Mouse (Mus musculus) gastrocnemius, adult 8-10 months (tissue): ENCODE data around the gene Mettl23. TPM values are rescaled to one million over a fixed set of nuclear protein-coding genes. Genes with fewer than 3 reads are reported as not detected.
A peak's percentile ranks its signal among the peaks of the same experiment; 100 is the strongest.
"Not testable (repeated sequence)": the region's sequence is repeated elsewhere in the genome, so short reads cannot be mapped to it uniquely, and the experiment has no call there.

Experiments
- DNase-seq, 2 experiments: peaks; one replicate each; pipeline ENCODE4 v3.0.0; 2022; ENCODE audit warnings: low spot score in 2 of 2
- total RNA-seq, 4 experiments: library from RNA; stranded (reverse); gene quantifications; 2 replicates each; pipeline ENCODE4 v1.2.4; 2022

The Mettl23 gene
- total RNA-seq, 4 experiments from 2014 or later = 44.9 to 48.8 (median 45.4) TPM

- no peak for DNase-seq
These were observed 4.4 kb downstream of the Mettl23 start for GRCm38 (mm10) chr11:116847187-116848085.

DNA sequence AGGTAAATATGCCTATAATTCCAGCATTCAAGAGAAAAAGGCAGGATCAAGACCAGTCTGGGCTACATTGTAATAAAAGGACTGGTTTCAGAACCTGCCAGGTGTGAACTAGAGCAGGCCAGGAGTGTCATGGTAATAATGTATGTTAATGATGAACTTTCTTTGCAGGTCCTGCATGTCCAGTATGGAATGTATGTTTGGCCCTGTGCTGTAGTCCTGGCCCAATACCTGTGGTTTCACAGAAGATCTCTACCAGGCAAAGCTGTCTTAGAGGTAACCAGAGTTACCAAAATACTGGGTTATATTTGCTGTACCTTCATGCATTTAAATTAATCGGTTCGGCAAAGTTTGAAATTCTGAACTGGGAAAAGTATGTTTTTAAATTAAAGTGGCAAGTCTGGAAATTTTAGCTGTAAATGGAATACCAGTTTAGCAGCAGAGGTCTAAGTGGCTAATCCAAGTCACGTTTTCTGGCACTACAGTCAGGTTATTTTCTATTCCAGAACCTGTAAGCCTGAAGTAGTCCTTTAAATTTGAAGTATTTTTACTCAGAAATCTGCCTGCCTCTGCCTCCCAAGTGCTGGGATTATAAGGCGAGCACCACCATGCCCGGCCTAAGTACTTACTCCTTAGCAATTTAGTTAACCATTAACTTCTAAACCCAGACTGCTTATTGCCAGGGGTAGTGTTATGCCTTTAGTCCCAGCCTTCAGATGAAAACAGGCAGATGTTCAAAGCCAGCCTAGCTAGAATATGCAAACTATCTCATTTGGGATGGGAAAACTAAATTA lies 5.2 kb downstream of the Mettl23 start:
- no peak for DNase-seq

- not testable (repeated sequence) for DNase-seq
These were observed 5.8 kb downstream of the Mettl23 start for GRCm38 (mm10) chr11:116848877-116849178.

- no peak for DNase-seq
These were observed 6.5 kb downstream of the Mettl23 start for GRCm38 (mm10) chr11:116849587-116849986.

DNA sequence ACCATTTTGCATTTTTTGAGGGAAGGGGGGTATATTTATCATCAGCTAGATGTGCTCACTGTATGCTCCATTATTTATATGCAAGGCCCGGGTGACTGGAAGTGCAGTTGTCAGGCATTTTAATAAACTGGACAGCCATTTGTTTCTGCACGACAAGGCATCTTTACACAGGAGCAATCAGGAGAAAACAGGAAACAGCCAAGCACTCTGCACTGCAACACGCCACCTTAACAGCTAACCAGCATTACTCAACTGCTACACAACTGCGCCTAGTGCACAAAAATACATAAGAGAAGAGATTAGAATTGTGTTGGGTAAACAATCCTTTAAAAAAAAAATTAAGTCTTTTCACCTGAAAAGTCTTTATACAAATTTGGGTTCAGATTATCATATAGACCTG lies 7.0 kb downstream of the Mettl23 start:
- DNase-seq = no peak

DNA sequence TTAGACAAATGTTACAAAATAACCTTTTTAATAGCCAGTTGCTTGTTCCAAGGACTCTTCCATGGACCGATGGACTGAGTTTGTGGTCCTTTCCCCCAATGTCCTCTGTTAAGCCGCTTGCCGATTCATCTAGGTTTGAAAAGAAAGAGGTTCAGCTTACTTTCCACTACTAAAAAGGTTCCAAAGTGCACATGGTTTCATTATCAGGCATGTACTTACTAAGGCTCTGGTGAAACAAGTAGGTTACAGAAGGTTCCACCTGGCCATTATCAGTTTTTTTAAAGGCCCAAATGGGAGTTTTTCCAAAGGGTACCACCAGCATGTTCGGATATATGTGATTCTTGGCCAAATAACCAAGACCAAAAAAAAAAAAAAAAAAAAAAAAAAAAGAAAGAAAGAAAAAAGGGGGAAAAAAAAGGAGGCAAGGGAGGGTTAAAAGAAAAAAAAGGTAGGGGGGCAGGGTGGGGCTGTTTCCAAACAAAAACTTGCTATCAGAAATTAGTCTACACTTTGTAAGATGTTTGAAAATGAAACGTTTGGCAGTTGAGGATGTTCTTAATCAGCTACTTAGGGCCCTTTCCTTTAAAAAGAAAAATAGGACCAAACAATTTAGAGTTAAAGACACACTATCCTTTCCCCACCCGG lies 7.9 kb downstream of the Mettl23 start:
- no peak for DNase-seq

- no peak for DNase-seq
These were observed 8.7 kb downstream of the Mettl23 start for GRCm38 (mm10) chr11:116851576-116852290.

GRCm38 (mm10) chr11:116852291-116852890 lies 9.3 kb downstream of the Mettl23 start, which contains the start of gene Mfsd11:
Gene Mfsd11 (plus strand): TSS chr11:116852440.
- peak; percentile 51 to 67 for DNase-seq

GRCm38 (mm10) chr11:116852891-116853511 lies 9.9 kb downstream of the Mettl23 start, which contains the start of gene Srsf2:
Gene Srsf2 (minus strand): TSS chr11:116853094.
- peak; percentile 94 to 95 for DNase-seq

DNA sequence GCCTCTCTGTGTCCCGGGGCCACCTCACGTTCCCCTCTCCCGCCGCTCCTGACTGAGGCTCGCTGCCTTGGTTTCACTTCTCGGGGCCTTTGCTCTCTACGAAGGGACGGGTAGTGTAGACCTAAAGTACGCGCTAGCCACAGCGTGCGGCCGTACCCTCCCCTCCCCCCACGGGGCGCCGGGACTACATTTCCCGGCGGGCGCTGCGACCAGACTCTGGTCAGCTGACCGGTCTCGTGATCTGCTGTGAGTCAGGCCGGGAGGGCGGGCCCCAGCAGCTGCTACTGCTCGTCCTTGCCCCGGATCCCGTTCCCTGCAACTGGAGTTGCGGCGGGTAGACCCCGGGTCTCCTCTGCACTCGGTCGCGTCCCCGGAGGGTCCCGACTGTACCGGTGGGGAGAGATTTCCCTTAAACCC lies 10.4 kb downstream of the Mettl23 start:
- DNase-seq = peak; percentile 96 to 98

GRCm38 (mm10) chr11:116854279-116854678 lies 11.2 kb downstream of the Mettl23 start:
- no peak for DNase-seq

GRCm38 (mm10) chr11:116857183-116857850 lies 14.2 kb downstream of the Mettl23 start:
- DNase-seq = no peak

- DNase-seq = no peak
These were observed 21.4 kb downstream of the Mettl23 start for GRCm38 (mm10) chr11:116864444-116864843.

DNA sequence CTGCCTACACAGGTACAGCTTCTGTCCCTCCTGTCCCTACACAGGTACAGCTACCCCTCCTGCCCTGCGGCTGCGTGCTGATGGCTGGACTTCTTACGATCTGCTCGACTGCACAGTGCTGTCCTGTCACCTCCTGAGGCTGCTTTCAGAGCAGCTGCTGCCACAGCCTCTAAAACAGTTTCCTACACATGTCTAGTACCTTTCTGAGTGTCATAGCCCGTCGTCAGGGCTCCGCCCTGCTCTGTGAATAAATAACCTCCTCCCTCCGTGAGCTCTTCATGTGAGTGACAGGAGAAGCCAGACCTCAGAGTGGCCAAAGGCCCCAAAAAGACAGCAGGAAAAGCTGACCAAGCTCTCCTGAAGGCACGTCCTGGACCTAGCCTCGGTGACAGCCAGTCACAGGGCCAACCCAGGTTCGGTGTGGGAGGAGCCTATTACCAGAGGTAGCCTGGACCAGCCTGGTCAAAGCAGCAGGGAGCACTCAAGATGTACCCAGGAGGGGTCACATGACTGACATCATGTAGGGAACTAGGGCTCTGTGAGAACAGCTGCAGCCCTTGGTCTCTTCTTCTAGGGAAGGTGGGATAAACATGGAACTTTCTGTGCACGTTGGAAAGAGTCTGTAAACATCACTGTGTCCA lies 23.0 kb downstream of the Mettl23 start:
- no peak for DNase-seq

DNA sequence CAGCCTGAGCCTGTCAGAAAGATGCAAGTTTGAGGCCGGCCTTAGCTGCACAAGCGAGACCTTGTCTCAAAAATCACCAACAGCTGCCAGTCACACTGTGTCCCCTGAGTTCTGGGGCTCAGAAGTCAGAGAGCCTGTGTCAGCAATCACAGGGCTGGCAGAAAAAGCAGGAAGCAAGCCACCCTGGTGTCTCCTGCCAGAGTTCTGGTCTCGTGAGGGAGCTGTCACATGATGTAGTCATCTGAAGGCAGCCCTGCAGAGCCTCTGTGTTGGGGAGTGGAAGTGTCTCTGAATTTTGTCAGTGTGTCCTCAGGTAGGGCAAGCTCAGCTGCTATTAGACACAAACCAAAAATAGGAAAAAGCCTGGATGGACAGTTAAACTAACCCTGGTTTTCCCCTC lies 25.1 kb downstream of the Mettl23 start:
- peak in 1 of 2 experiments; percentile 34 for DNase-seq

DNA sequence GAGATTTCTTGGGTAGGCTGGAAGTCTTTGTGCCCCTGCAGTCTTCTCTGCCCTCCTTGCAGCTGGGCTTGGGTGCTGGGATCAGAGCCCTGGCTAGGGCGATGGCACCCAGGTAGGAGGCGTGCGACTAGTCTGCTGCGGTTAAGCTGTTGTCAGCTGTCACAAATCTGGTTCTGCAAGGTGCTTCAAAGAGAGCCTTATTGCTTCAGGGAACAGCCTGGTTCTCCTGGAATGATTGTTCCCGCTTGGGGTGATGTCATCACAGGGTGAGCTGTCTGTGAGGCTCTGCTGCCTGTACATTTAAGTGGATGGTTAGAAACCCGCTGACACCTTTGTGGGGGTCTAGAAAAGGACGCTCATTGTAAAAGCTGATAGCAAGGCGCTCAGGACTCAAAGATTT lies 26.1 kb downstream of the Mettl23 start:
- no peak for DNase-seq

- no peak for DNase-seq
These were observed 26.6 kb downstream of the Mettl23 start for GRCm38 (mm10) chr11:116869641-116870040.

DNA sequence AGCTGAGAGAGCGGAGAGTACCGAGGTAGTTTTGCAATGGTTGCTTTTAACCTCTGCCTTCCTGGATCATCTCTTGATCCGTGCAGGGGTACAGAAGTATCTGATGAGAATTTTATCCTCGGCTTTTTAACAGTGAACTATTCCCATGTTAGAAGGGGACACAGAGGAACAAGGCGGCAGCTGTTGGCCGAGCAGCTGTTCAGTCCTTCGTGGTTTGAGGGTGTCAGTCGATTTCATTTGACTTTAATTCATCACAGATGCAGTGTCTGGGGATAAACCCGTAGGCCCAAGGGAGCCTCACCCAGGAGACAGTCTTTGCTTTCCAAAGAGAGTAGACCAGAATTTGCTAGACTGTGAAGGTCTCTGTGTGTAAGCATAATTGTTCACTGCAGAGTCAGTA lies 28.5 kb downstream of the Mettl23 start:
- no peak for DNase-seq

DNA sequence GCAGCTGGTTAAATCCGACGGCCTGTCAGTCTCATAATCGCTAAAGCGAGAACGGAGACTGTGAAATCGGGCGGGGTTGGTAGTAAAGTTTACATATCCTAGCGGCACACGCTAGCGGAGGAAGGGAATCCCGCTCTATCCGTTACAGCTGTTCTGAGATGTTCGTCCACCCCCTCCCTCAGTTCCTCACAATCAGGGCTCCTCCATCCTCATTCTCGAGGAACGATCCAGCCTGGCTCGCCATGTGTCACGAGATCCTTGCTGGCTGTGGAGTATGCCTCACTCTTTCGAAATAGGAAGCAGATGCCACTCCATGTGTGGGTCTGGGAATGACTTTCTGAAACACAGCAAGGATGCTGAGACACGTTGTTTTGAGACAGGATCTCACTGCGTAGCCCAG lies 30.9 kb downstream of the Mettl23 start:
- no peak for DNase-seq
